In genomic region chr2:36103555-36104367, GRCm38 (mm10) we compare ENCODE assay signal across 8 mouse cellular contexts. TPM values are rescaled to one million over a fixed set of nuclear protein-coding genes. Genes with fewer than 3 reads are reported as not detected.
DNase-seq lines count a peak whose midpoint lies in the region; ATAC-seq and TF ChIP-seq lines count a peak whose summit lies in the region.

No protein-coding gene starts in this region.

- DNase-seq in lung, adult 2 months, result peak; percentile 32
- DNase-seq in lung, adult 18-20 months, result no peak
- DNase-seq in embryonic facial prominence, embryonic 11.5 days (ENCODE audit: low spot score), result peak; percentile 52
- peak; percentile 12 for DNase-seq in lung, postnatal 14 days
- no peak for DNase-seq in thymus, postnatal 4 days

- WGBS in lung, adult 2 months, result 6% methylated on average over 38 of the region's 38 CpGs
- under 1% methylated on average over 38 of the region's 38 CpGs for WGBS in embryonic facial prominence, embryonic 11.5 days
- WGBS in hindbrain, embryonic 13.5 days, result under 1% methylated on average over 38 of the region's 38 CpGs

- peaks cover 68% of the 10 kb centered on the region for H3K27me3 ChIP-seq in embryonic facial prominence, embryonic 11.5 days (ENCODE audit: control insufficient read depth, insufficient read depth, low read length)
- H3K27me3 ChIP-seq in hindbrain, embryonic 13.5 days, result peaks cover 99% of the 10 kb centered on the region

- peak overlapping the region; percentile 85 for H3K27ac ChIP-seq in embryonic facial prominence, embryonic 11.5 days (replicated peaks; ENCODE audit: low read depth, low read length)
- H3K27ac ChIP-seq in hindbrain, embryonic 13.5 days, result no peak overlapping the region

- H3K4me2 ChIP-seq in embryonic facial prominence, embryonic 11.5 days (ENCODE audit: low read depth, low read length), result peak overlapping the region; percentile 74
- peak overlapping the region; percentile 40 for H3K4me2 ChIP-seq in hindbrain, embryonic 13.5 days

- no peak for TF ChIP-seq POLR2A in lung, adult 2 months (IDR thresholded peaks at IDR 0.05; ENCODE audit: borderline replicate concordance, extremely low read depth, low read depth, low read length)

- H3K4me3 ChIP-seq in lung, adult 2 months (replicated peaks; ENCODE audit: extremely low read depth, low read depth, low read length), result peak overlapping the region; percentile 43
- H3K4me3 ChIP-seq in embryonic facial prominence, embryonic 11.5 days (ENCODE audit: low read depth, low read length), result peak overlapping the region; percentile 57
- H3K4me3 ChIP-seq in hindbrain, embryonic 13.5 days, result peak overlapping the region; percentile 34; the same call in 1 of the 2 replicates

- peaks cover 5% of the 10 kb centered on the region; the same call in 1 of the 2 replicates for H3K4me1 ChIP-seq in lung, adult 2 months (ENCODE audit: control insufficient read depth, insufficient read depth, low read length)
- H3K4me1 ChIP-seq in embryonic facial prominence, embryonic 11.5 days (ENCODE audit: control insufficient read depth, insufficient read depth, low read length), result peaks cover 16% of the 10 kb centered on the region; the same call in 1 of the 2 replicates
- H3K4me1 ChIP-seq in hindbrain, embryonic 13.5 days (replicated peaks), result peaks cover 34% of the 10 kb centered on the region

- H3K9ac ChIP-seq in embryonic facial prominence, embryonic 11.5 days (replicated peaks; ENCODE audit: low read length), result peak overlapping the region; percentile 80
- H3K9ac ChIP-seq in hindbrain, embryonic 13.5 days, result no peak overlapping the region; the same call in 1 of the 2 replicates

- ATAC-seq in embryonic facial prominence, embryonic 11.5 days (replicated peaks; ENCODE audit: insufficient number of reproducible peaks, low FRiP score, low TSS enrichment, low read depth), result no peak
- ATAC-seq in hindbrain, embryonic 13.5 days (ENCODE audit: low FRiP score), result no peak
- ATAC-seq in monocyte, adult 5-6 weeks (replicated peaks; ENCODE audit: insufficient number of reproducible peaks, low FRiP score, low TSS enrichment, poor library complexity, severe bottlenecking), result no peak
- no peak for ATAC-seq in frontal cortex, adult (ENCODE audit: low TSS enrichment)

- TF ChIP-seq CTCF in lung, adult 2 months (IDR thresholded peaks at IDR 0.05; ENCODE audit: insufficient read depth, low read length), result no peak

- H3K36me3 ChIP-seq in embryonic facial prominence, embryonic 11.5 days (replicated peaks; ENCODE audit: control insufficient read depth, insufficient read depth, low read depth, low read length), result no peaks in the 10 kb centered on the region
- no peaks in the 10 kb centered on the region for H3K36me3 ChIP-seq in hindbrain, embryonic 13.5 days

- H3K9me3 ChIP-seq in embryonic facial prominence, embryonic 11.5 days (replicated peaks; ENCODE audit: control insufficient read depth, low read length), result no peaks in the 10 kb centered on the region
- no peaks in the 10 kb centered on the region for H3K9me3 ChIP-seq in hindbrain, embryonic 13.5 days

RNA-seq across cellular contexts. Expression of gene Lhx6, which starts 1.4 kb away (rescaled TPM):
- 1.8 and 3.6 TPM in 2 replicates for polyA plus RNA-seq in lung, adult 2 months (2012; rRNA removed)
- polyA plus RNA-seq in embryonic facial prominence, embryonic 11.5 days (2014; fragmentation: Nextera tagmentation; extraction: Ambion mirVana), result 10.9 and 11.6 TPM in 2 replicates
- 0.73 and 0.78 TPM in 2 replicates for polyA plus RNA-seq in hindbrain, embryonic 13.5 days (2015; fragmentation: Nextera tagmentation; extraction: Ambion mirVana)
- not detected in 3 replicates for total RNA-seq in monocyte, adult 5-6 weeks (2017)

RNA-seq across cellular contexts. Expression of gene Mrrf, which starts 32.4 kb away (rescaled TPM):
- polyA plus RNA-seq in lung, adult 2 months (2012; rRNA removed), result 18.2 and 24.5 TPM in 2 replicates
- polyA plus RNA-seq in embryonic facial prominence, embryonic 11.5 days (2014; fragmentation: Nextera tagmentation; extraction: Ambion mirVana), result 33.8 and 39.3 TPM in 2 replicates
- 23.8 and 27.2 TPM in 2 replicates for polyA plus RNA-seq in hindbrain, embryonic 13.5 days (2015; fragmentation: Nextera tagmentation; extraction: Ambion mirVana)
- 10.9 to 28.0 TPM (median 13.3 TPM) in 3 replicates for total RNA-seq in monocyte, adult 5-6 weeks (2017)

RNA-seq across cellular contexts. Expression of gene Rbm18, which starts 32.8 kb away (rescaled TPM):
- 10.6 and 14.5 TPM in 2 replicates for polyA plus RNA-seq in lung, adult 2 months (2012; rRNA removed)
- polyA plus RNA-seq in embryonic facial prominence, embryonic 11.5 days (2014; fragmentation: Nextera tagmentation; extraction: Ambion mirVana), result 109 and 114 TPM in 2 replicates
- 142 and 148 TPM in 2 replicates for polyA plus RNA-seq in hindbrain, embryonic 13.5 days (2015; fragmentation: Nextera tagmentation; extraction: Ambion mirVana)
- total RNA-seq in monocyte, adult 5-6 weeks (2017), result 28.6 to 44.3 TPM (median 34.6 TPM) in 3 replicates

RNA-seq across cellular contexts. Expression of gene Morn5, which starts 54.5 kb away (rescaled TPM):
- polyA plus RNA-seq in lung, adult 2 months (2012; rRNA removed), result 3.0 and 4.4 TPM in 2 replicates
- not detected in 2 replicates for polyA plus RNA-seq in embryonic facial prominence, embryonic 11.5 days (2014; fragmentation: Nextera tagmentation; extraction: Ambion mirVana)
- 1.9 and 5.7 TPM in 2 replicates for polyA plus RNA-seq in hindbrain, embryonic 13.5 days (2015; fragmentation: Nextera tagmentation; extraction: Ambion mirVana)
- total RNA-seq in monocyte, adult 5-6 weeks (2017), result not detected in 3 replicates

RNA-seq across cellular contexts. Expression of gene Ndufa8, which starts 54.6 kb away (rescaled TPM):
- 52.3 and 56.0 TPM in 2 replicates for polyA plus RNA-seq in lung, adult 2 months (2012; rRNA removed)
- 200 and 206 TPM in 2 replicates for polyA plus RNA-seq in embryonic facial prominence, embryonic 11.5 days (2014; fragmentation: Nextera tagmentation; extraction: Ambion mirVana)
- polyA plus RNA-seq in hindbrain, embryonic 13.5 days (2015; fragmentation: Nextera tagmentation; extraction: Ambion mirVana), result 261 and 262 TPM in 2 replicates
- total RNA-seq in monocyte, adult 5-6 weeks (2017), result 26.1 to 34.0 TPM (median 32.9 TPM) in 3 replicates

Comparison
In these comparisons a context has a peak if more than half of its experiments do, and no peak if none do; other contexts are left out.
1. DNase-seq: peak in lung, adult 2 months (single experiment), embryonic facial prominence, embryonic 11.5 days (single experiment) and lung, postnatal 14 days (single experiment); none in lung, adult 18-20 months (0 of 2) and thymus, postnatal 4 days (single experiment).
2. Peak in every context shown above with its lines, with median percentiles within 50 percentile points of each other: H3K4me3 ChIP-seq.